Mouse (Mus musculus) forebrain, embryonic 16.5 days (tissue): ENCODE measurements at regions not wholly inside any gene's neighbourhood (a gene's known extent, or its start where the extent isn't known, plus 50 kb on each side); places are given as distances from the start of the nearest gene placed in this dataset.
A peak's percentile ranks its signal among the peaks of the same experiment; 100 is the strongest.

Experiments
- ATAC-seq: fragments of 200-750 bp; cut with Nextera tagmentation; 2 replicates; pipeline ENCODE4 v1.8.0; 2017; ENCODE audit warnings: mild to moderate bottlenecking, moderate library complexity
- H3K27ac ChIP-seq: fragments of 300-500 bp; sonication (generic); 2 replicates; pipeline ENCODE4 v1.5.1; 2014; ENCODE audit warnings: low read length, control low read depth
- H3K27me3 ChIP-seq: fragments of 300-500 bp; sonication (generic); replicated peaks from 2 replicates; pipeline ENCODE4 v1.6.1; 2014; ENCODE audit warnings: low read length; ENCODE audit not compliant: control insufficient read depth, insufficient read depth
- H3K36me3 ChIP-seq: fragments of 300-500 bp; sonication (generic); 2 replicates; pipeline ENCODE4 v1.6.1; 2014; ENCODE audit not compliant: control insufficient read depth, insufficient read depth
- H3K4me1 ChIP-seq: fragments of 300-500 bp; sonication (generic); replicated peaks from 2 replicates; pipeline ENCODE4 v1.6.1; 2014; ENCODE audit warnings: low read length; ENCODE audit not compliant: control insufficient read depth, insufficient read depth
- H3K4me2 ChIP-seq: fragments of 300-500 bp; sonication (generic); 2 replicates; pipeline ENCODE4 v1.6.1; 2014; ENCODE audit warnings: mild to moderate bottlenecking, low read length, control low read depth
- H3K4me3 ChIP-seq: fragments of 300-500 bp; sonication (generic); replicated peaks from 2 replicates; pipeline ENCODE4 v1.5.1; 2014; ENCODE audit warnings: mild to moderate bottlenecking, low read length, control low read depth
- H3K9ac ChIP-seq: fragments of 300-500 bp; sonication (generic); replicated peaks from 2 replicates; pipeline ENCODE4 v1.6.1; 2014; ENCODE audit warnings: low read depth, low read length, control low read depth
- H3K9me3 ChIP-seq: fragments of 300-500 bp; sonication (generic); 2 replicates; pipeline ENCODE4 v1.6.1; 2016; ENCODE audit warnings: low read length; ENCODE audit not compliant: control insufficient read depth
- WGBS: fragments of 180-500 bp; shearing (Covaris S2); extraction: QIAGEN DNeasy Blood & Tissue Kit; methylation state at CpG from one replicate; pipeline ENCODE4 v1.1.7; 2014; 5-methylcytosine and 5-hydroxymethylcytosine counted together

DNA sequence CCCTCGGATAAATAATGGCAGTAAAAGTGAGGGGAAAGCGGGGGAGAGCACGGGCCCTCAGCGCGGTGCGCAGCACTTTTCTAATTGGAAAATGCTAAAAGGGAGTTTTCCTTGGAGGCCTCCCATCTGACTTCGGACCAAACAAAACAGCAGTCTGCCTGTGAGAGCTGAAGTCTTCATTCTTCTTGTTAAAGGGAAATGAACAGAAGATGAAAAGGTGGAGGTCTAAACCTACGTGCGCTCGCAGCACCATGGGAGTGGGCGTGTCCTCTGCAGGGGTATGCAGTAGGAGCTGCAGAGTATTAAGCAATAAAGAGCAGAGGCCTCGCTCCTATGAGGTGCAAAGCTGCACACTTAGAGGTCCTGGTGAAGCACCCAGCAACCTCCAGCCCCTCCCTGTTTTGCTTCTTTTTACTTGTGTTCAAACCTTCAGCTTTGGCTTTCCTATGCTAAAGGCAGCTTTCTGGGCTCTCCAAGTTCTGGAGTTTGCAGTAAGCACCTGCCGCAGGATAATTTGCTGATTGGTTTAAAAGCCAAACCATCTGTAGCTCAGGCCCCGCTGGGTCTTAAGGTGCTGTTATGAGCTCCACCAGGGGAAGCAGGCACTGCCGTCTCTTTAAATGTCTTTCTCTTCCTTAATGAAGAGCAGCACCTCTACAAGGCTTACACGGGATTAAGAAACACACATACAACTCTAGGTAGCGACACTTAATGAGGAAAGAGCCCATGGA lies 253.9 kb upstream of the Runx1 start:
- 13% methylated on average over 17 of the region's 17 CpGs for WGBS
- peak overlapping the region; percentile 33 for H3K4me3 ChIP-seq
- H3K9me3 ChIP-seq = no peaks in the 10 kb centered on the region
- no peaks in the 10 kb centered on the region for H3K27me3 ChIP-seq
- peak overlapping the region; percentile 20; the same call in 1 of the 2 replicates for H3K9ac ChIP-seq
- peak overlapping the region; percentile 60 for H3K4me2 ChIP-seq
- ATAC-seq = peak; percentile 72
- H3K27ac ChIP-seq = no peak overlapping the region
- peaks cover 4% of the 10 kb centered on the region for H3K4me1 ChIP-seq
- no peaks in the 10 kb centered on the region for H3K36me3 ChIP-seq

DNA sequence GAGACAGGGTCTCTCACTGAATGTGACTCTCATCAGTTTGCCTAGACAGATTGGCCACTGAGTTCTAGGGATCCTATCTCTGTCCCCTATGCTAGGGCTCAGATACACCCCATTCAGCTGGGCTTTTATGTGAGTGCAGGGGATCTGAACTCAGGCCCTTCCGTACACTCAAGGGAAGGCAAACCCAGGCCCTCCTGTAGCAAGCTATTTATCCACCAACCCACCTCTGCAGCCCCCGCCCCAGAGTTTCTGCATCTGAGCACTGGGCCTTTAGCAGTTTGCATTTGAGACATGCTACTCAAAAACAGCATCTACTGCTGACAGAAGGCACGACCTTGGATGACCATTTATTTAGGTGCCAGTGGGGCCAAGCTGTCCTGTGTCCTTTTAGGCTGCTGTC lies 253.0 kb upstream of the Runx1 start:
- Histone ChIP-seq H3K4me2 (peak overlapping the region; percentile 60), H3K9me3 (no peaks in the 10 kb centered on the region), H3K4me3 (no peak overlapping the region; the same call in 1 of the 2 replicates), H3K9ac (no peak overlapping the region), H3K4me1 (peaks cover 4% of the 10 kb centered on the region), H3K27me3 (no peaks in the 10 kb centered on the region), H3K36me3 (no peaks in the 10 kb centered on the region), H3K27ac (no peak overlapping the region)
- WGBS = 68% methylated on average over 3 of the region's 3 CpGs
- ATAC-seq = no peak

GRCm38 (mm10) chr16:93075488-93075887 lies 249.5 kb upstream of the Runx1 start:
- Histone ChIP-seq H3K9me3 (no peaks in the 10 kb centered on the region), H3K27ac (no peak overlapping the region), H3K4me2 (no peak overlapping the region), H3K36me3 (no peaks in the 10 kb centered on the region), H3K9ac (no peak overlapping the region), H3K4me1 (peaks cover 4% of the 10 kb centered on the region), H3K27me3 (no peaks in the 10 kb centered on the region), H3K4me3 (no peak overlapping the region)
- 78% methylated on average over 11 of the region's 11 CpGs for WGBS
- no peak for ATAC-seq

DNA sequence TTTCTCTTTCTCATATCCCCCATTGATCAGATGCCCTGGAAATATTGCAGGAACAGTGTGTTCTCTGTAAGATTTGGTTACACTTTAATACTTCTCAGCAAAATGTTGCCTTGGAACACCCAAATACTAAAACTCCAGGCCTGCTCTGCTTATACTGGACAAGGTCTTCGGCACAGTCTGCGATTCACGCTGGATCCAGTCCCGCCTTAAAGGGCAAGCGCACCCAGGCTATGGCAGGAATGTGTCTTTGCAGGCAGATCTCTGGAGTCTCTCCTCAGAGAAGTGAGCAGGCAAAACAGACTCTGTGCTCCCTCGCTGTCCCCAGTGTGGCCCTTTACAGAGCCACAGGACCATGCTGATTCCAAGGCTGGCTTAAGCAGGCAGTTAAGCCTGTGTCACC lies 246.2 kb upstream of the Runx1 start:
- 65% methylated on average over 6 of the region's 6 CpGs for WGBS
- no peaks in the 10 kb centered on the region for H3K36me3 ChIP-seq
- no peak overlapping the region for H3K4me3 ChIP-seq
- H3K27me3 ChIP-seq = no peaks in the 10 kb centered on the region
- no peak overlapping the region for H3K27ac ChIP-seq
- no peak overlapping the region for H3K9ac ChIP-seq
- ATAC-seq = no peak
- no peak overlapping the region for H3K4me2 ChIP-seq
- no peaks in the 10 kb centered on the region for H3K9me3 ChIP-seq
- H3K4me1 ChIP-seq = no peaks in the 10 kb centered on the region

- Histone ChIP-seq H3K4me1 (no peaks in the 10 kb centered on the region), H3K4me2 (no peak overlapping the region), H3K27ac (no peak overlapping the region), H3K4me3 (no peak overlapping the region), H3K9me3 (no peaks in the 10 kb centered on the region), H3K36me3 (no peaks in the 10 kb centered on the region), H3K27me3 (no peaks in the 10 kb centered on the region), H3K9ac (no peak overlapping the region)
- ATAC-seq = no peak
- 67% methylated on average over 6 of the region's 6 CpGs for WGBS
Measured at GRCm38 (mm10) chr16:93071726-93072125, 245.8 kb upstream of the Runx1 start.

- WGBS = 74% methylated on average over 2 of the region's 2 CpGs
- ATAC-seq = no peak
- Histone ChIP-seq H3K27me3 (no peaks in the 10 kb centered on the region), H3K4me3 (no peak overlapping the region), H3K9ac (no peak overlapping the region), H3K36me3 (no peaks in the 10 kb centered on the region), H3K9me3 (no peaks in the 10 kb centered on the region), H3K27ac (no peak overlapping the region), H3K4me1 (no peaks in the 10 kb centered on the region), H3K4me2 (no peak overlapping the region)
Measured at GRCm38 (mm10) chr16:93066821-93067220, 240.9 kb upstream of the Runx1 start.

- Histone ChIP-seq H3K27ac (no peak overlapping the region), H3K9ac (no peak overlapping the region), H3K4me2 (no peak overlapping the region), H3K27me3 (no peaks in the 10 kb centered on the region), H3K9me3 (no peaks in the 10 kb centered on the region), H3K4me1 (no peaks in the 10 kb centered on the region), H3K36me3 (no peaks in the 10 kb centered on the region), H3K4me3 (no peak overlapping the region)
- ATAC-seq = no peak
- whole genome bisulfite sequencing = 83% methylated on average over 4 of the region's 4 CpGs
Measured at GRCm38 (mm10) chr16:93061475-93062179, 235.7 kb upstream of the Runx1 start.

DNA sequence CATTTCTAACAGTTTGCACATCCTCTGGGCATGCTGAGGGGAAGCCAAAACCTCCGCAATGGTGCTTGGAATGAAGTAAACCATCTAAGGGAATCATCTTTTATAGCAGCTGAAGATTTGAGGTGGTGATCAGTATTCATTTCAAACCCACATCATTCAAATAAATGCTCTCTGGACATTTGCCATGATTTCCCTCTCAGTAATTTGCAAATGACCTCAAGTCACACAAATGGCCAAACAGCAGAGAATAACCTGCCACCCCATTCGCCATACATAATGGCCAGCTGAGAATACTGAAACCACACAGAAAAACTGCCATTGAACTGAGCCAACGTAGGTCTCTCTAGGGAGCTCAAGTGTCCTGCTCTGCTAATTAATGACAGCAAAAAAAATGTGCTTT lies 230.3 kb upstream of the Runx1 start:
- Histone ChIP-seq H3K27ac (no peak overlapping the region), H3K36me3 (no peaks in the 10 kb centered on the region), H3K27me3 (no peaks in the 10 kb centered on the region), H3K4me1 (no peaks in the 10 kb centered on the region), H3K9me3 (no peaks in the 10 kb centered on the region), H3K4me2 (no peak overlapping the region), H3K9ac (no peak overlapping the region), H3K4me3 (no peak overlapping the region)
- WGBS = 26% methylated on average over 3 of the region's 3 CpGs
- no peak for ATAC-seq

DNA sequence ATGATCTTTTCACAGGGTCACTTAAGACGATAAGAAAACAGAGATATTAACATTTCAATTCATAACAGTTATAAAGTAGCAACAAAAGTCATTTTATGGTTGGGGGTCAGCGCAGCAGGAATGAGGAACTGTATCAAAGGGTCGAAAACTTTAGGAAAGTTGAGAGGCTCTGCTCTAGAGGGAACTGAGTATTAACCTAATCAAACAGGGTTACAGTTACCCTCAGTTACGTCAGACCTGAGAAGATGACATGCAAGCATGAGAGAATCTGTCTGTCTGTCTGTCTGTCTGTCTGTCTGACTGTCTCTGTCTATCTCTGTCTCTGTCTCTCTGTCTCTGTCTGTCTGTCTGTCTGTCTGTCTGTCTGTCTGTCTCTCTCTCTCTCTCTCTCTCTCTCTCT lies 229.6 kb upstream of the Runx1 start:
- Histone ChIP-seq H3K9ac (no peak overlapping the region), H3K27me3 (no peaks in the 10 kb centered on the region), H3K4me3 (no peak overlapping the region), H3K4me1 (no peaks in the 10 kb centered on the region), H3K9me3 (no peaks in the 10 kb centered on the region), H3K27ac (no peak overlapping the region), H3K4me2 (no peak overlapping the region), H3K36me3 (no peaks in the 10 kb centered on the region)
- 90% methylated on average over 4 of the region's 4 CpGs for WGBS
- no peak for ATAC-seq
